Mouse (Mus musculus) testis, adult 2 months (tissue): ENCODE results near the gene Washc2. TPM values are rescaled to one million over a fixed set of nuclear protein-coding genes. Genes with fewer than 3 reads are reported as not detected.
A peak's percentile ranks its signal among the peaks of the same experiment; 100 is the strongest.

Experiments used
- H3K27ac ChIP-seq: fragments of 200-500 bp; 2 replicates; pipeline ENCODE4 v1.5.1; 2012; ENCODE audit warnings: low read depth, low read length; ENCODE audit not compliant: control insufficient read depth, insufficient read depth
- H3K27me3 ChIP-seq: fragments of 200-500 bp; 2 replicates; pipeline ENCODE4 v1.6.1; 2012; ENCODE audit warnings: mild to moderate bottlenecking, low read length, moderate library complexity; ENCODE audit not compliant: control insufficient read depth, insufficient read depth
- H3K36me3 ChIP-seq: fragments of 200-500 bp; 2 replicates; pipeline ENCODE4 v1.6.1; 2012; ENCODE audit warnings: mild to moderate bottlenecking, low read length; ENCODE audit not compliant: control insufficient read depth, insufficient read depth
- H3K4me1 ChIP-seq: fragments of 200-500 bp; 2 replicates; pipeline ENCODE4 v1.6.1; 2012; ENCODE audit warnings: low read length; ENCODE audit not compliant: control insufficient read depth, insufficient read depth
- H3K4me3 ChIP-seq: fragments of 200-500 bp; 2 replicates; pipeline ENCODE4 v1.5.1; 2012; ENCODE audit warnings: low read depth, mild to moderate bottlenecking, low read length, moderate library complexity, mixed read lengths; ENCODE audit not compliant: control insufficient read depth
- CTCF ChIP-seq: fragments of 200-500 bp; IDR thresholded peaks from 2 replicates; pipeline ENCODE4 v1.5.1; 2012; ENCODE audit warnings: low read depth, mild to moderate bottlenecking, inconsistent platforms, low read length, moderate library complexity; ENCODE audit not compliant: control insufficient read depth, insufficient read depth, insufficient replicate concordance
- POLR2A ChIP-seq: fragments of 200-500 bp; IDR thresholded peaks from 2 replicates; pipeline ENCODE4 v1.6.1; 2012; ENCODE audit warnings: low read depth, mild to moderate bottlenecking, inconsistent platforms, low read length, moderate library complexity; ENCODE audit not compliant: control insufficient read depth
- polyA plus RNA-seq: library from polyadenylated mRNA; depleted of rRNA; stranded (reverse); fragments of >200 nt; gene quantifications from 2 replicates; pipeline ENCODE4 v1.2.3, GENCODE M21; 2012

Gene Washc2
- polyA plus RNA-seq, 1 experiment = 11.3 TPM

DNA sequence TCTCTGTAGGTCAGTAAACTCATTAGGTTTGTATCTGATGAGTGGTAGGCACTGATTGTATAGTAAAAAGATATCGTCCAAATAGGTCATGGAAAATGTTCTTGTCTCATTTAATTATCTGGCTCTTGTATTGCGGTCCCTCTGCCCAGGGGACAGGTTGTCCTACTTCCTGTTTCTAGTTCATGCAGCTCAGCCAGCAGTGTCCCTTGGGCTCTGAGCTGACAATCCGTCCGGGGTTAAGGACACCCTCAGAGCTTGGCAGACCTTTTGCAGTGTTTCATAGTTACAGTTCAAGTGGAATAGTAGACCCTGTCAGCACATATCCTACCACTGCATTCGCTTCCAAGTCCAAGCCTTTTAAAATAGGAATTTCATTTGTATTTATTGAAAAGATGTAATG lies 27.5 kb downstream of the Washc2 start:
- TF ChIP-seq CTCF (no peak), POLR2A (no peak)
- Histone ChIP-seq H3K4me3 (no peak overlapping the region), H3K36me3 (no peaks in the 10 kb centered on the region; the same call in 1 of the 2 replicates), H3K27me3 (no peaks in the 10 kb centered on the region), H3K27ac (no peak overlapping the region), H3K4me1 (no peaks in the 10 kb centered on the region)

GRCm38 (mm10) chr6:116238083-116238482 lies 30.2 kb downstream of the Washc2 start:
- TF ChIP-seq CTCF = no peak
- no peak for TF ChIP-seq POLR2A
- Histone ChIP-seq H3K4me3 (no peak overlapping the region), H3K27me3 (no peaks in the 10 kb centered on the region), H3K36me3 (no peaks in the 10 kb centered on the region; the same call in 1 of the 2 replicates), H3K27ac (no peak overlapping the region), H3K4me1 (no peaks in the 10 kb centered on the region)

- TF ChIP-seq CTCF (no peak), POLR2A (no peak)
- Histone ChIP-seq H3K27me3 (no peaks in the 10 kb centered on the region), H3K4me3 (no peak overlapping the region), H3K27ac (no peak overlapping the region), H3K36me3 (no peaks in the 10 kb centered on the region; the same call in 1 of the 2 replicates), H3K4me1 (no peaks in the 10 kb centered on the region)
Measured at GRCm38 (mm10) chr6:116240371-116240770, 32.5 kb downstream of the Washc2 start.

DNA sequence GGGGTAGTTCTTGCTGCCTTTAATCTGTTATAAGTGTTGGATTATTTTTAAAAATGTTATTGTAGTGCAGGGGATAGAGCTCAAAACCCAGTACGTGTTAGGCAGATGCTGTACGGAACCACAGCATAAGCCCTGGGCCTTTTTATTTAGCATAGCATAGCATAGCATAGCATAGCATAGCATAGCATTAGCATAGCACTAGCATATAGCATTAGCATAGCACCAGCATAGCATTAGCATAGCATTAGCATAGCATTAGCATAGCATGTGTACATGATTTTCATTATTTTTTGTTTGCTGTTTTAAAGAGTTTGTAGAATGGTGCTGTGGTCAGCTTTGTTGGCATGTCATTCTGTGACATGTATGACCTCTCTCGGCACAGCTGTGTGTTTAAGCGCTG lies 51.8 kb downstream of the Washc2 start:
- H3K36me3 ChIP-seq = peaks cover 1% of the 10 kb centered on the region
- H3K4me1 ChIP-seq = no peaks in the 10 kb centered on the region
- no peak overlapping the region for H3K27ac ChIP-seq
- H3K4me3 ChIP-seq = no peak overlapping the region
- H3K27me3 ChIP-seq = no peaks in the 10 kb centered on the region
- TF ChIP-seq CTCF (no peak), POLR2A (no peak)

- Histone ChIP-seq H3K27ac (no peak overlapping the region), H3K27me3 (no peaks in the 10 kb centered on the region), H3K4me1 (no peaks in the 10 kb centered on the region), H3K36me3 (peaks cover 2% of the 10 kb centered on the region), H3K4me3 (no peak overlapping the region)
- no peak for TF ChIP-seq POLR2A
- TF ChIP-seq CTCF = no peak
Measured at GRCm38 (mm10) chr6:116260481-116260880, 52.6 kb downstream of the Washc2 start.

DNA sequence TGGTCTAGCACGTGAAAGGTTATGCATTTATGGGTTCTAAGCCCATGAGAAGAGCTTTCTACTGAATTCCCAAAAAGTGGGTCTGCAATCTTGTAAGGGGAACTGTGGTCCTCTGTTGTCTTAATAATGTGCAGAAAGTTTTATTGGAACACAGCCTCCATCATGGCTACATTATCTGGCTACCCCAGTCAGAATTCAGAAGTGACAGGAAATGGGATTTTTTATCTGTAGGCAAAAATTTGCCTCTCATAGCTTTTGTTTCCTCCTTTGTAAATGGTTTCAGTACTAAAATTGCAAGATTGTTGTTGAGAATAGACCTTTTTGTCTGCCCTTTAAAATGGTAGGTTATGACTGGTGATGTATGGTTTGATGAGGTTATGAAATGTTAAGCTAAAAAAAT lies 55.0 kb downstream of the Washc2 start:
- peaks cover 2% of the 10 kb centered on the region for H3K36me3 ChIP-seq
- H3K4me3 ChIP-seq = peak overlapping the region; percentile 95
- H3K4me1 ChIP-seq = no peaks in the 10 kb centered on the region
- no peaks in the 10 kb centered on the region for H3K27me3 ChIP-seq
- TF ChIP-seq CTCF (no peak), POLR2A (0 out of 2 replicates have a peak, but pooled peaks have one; percentile 2)
- H3K27ac ChIP-seq = peak overlapping the region; percentile 97

GRCm38 (mm10) chr6:116264018-116264651 lies 56.3 kb downstream of the Washc2 start, which contains the start of gene Zfand4:
Gene Zfand4, plus strand, starts transcription at chr6:116264222.
- H3K27ac ChIP-seq = peak within 1 kb of the TSS; percentile 98
- peaks cover 2% of the 10 kb centered on the region for H3K36me3 ChIP-seq
- no peaks in the 10 kb centered on the region for H3K27me3 ChIP-seq
- TF ChIP-seq POLR2A = peak; percentile 90
- no peak for TF ChIP-seq CTCF
- H3K4me3 ChIP-seq = peak within 1 kb of the TSS; percentile 95
- no peaks in the 10 kb centered on the region for H3K4me1 ChIP-seq
